Mouse (Mus musculus) brown adipose tissue, adult 24 weeks (tissue): ENCODE results near the gene Myog. TPM values are rescaled to one million over a fixed set of nuclear protein-coding genes. Genes with fewer than 3 reads are reported as not detected.

ENCODE experiments used
- polyA plus RNA-seq: library from polyadenylated mRNA; stranded (reverse); fragments of >200 nt; gene quantifications from 2 replicates; pipeline ENCODE4 v1.2.4, GENCODE M21; 2012; ENCODE audit not compliant: missing spikeins, insufficient read depth, insufficient read length

Gene Myog
- polyA plus RNA-seq, 1 experiment: not detected

Other genes with a start within 250 kb of the Myog start
- 16.6 and 53.4 TPM in 2 replicates for gene Btg2, start 210.9 kb upstream of the Myog start, polyA plus RNA-seq
- not detected in 2 replicates for gene Chit1, start 178.7 kb upstream of the Myog start, polyA plus RNA-seq
- gene Chil1, start 107.8 kb upstream of the Myog start, polyA plus RNA-seq: not detected in 2 replicates
- gene Mybph, start 96.5 kb upstream of the Myog start, polyA plus RNA-seq: not detected in 2 replicates
- 41.1 and 67.9 TPM in 2 replicates for gene Adora1, start 54.6 kb upstream of the Myog start, polyA plus RNA-seq
- 1.7 TPM in 1 of 2 replicates, not detected in the other for gene Ppfia4, start 42.9 kb downstream of the Myog start, polyA plus RNA-seq
- gene Tmem183a, start 72.0 kb downstream of the Myog start, polyA plus RNA-seq: 20.2 and 20.8 TPM in 2 replicates
- gene 4933406M09Rik, start 96.0 kb downstream of the Myog start, polyA plus RNA-seq: not detected in 2 replicates
- gene Cyb5r1, start 115.6 kb downstream of the Myog start, polyA plus RNA-seq: 21.2 and 26.5 TPM in 2 replicates
- 94.9 and 119 TPM in 2 replicates for gene Adipor1, start 125.4 kb downstream of the Myog start, polyA plus RNA-seq
- gene Klhl12, start 165.5 kb downstream of the Myog start, polyA plus RNA-seq: 7.0 and 9.9 TPM in 2 replicates
- gene Rabif, start 204.7 kb downstream of the Myog start, polyA plus RNA-seq: 24.7 and 25.4 TPM in 2 replicates